ENCODE assay signal across 13 mouse cellular contexts in the genomic region with DNA sequence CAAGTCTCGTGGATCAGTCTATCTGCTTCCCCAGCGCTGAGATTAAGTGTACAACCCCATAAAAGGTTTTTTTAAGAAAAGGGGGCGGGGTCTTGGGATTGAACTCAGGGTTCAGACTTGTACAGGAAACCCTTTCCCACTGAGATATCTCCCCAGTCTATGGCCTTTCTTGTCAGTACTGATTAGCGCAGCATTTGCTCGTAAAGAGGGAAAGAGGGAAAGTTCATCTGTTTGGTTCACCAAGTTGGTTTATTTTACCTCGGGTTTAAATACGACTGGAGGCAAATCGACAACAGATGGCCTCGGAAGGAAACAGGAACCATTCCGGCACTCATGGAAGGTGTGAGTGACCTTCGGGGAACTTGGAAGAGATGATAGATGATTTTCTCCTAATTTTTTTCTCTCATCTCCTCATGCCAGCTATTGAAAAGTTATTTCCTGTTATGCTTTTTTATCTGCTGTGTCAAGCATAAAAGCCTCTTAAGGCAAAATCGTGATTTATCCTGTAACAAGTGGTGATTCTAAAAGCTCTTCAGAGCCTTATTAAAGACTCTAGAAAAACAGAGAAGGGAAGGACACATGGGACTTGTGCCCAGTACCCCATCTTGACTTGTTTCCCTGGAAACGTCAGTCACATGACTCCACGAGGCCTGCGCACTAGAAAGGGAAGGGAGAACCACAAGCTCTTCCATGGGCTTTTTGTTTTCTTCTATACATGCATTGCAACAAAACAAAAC.
A peak's percentile ranks its signal among the peaks of the same experiment; 100 is the strongest.
DNase-seq lines count a peak whose midpoint lies in the region; ATAC-seq and TF ChIP-seq lines count a peak whose summit lies in the region.
"Had no signal": no experiment of that assay in that cellular context is flagged by ENCODE, and none has a peak within 500 bp of the region (broad histone marks: within the 10 kb centered on the region; RNA-seq: fewer than 3 reads in every experiment).

No protein-coding gene starts in this region.

- no peak overlapping the region for H3K4me3 ChIP-seq in heart, embryonic 14.5 days (ENCODE audit: control insufficient read depth in 1 of 2, insufficient read depth in 1 of 2, low read depth in 1 of 2, low read length in 2 of 2)
- no peak overlapping the region for H3K4me3 ChIP-seq in lung, postnatal 0 days (ENCODE audit: low read depth, low read length)
- H3K4me3 ChIP-seq in embryonic facial prominence, embryonic 13.5 days: no peak overlapping the region
- no peak overlapping the region for H3K4me3 ChIP-seq in limb, embryonic 14.5 days (replicated peaks; ENCODE audit: low read length)
- no peak overlapping the region for H3K4me3 ChIP-seq in left cerebral cortex, adult 2 months
- H3K4me3 ChIP-seq: embryonic facial prominence, embryonic 15.5 days; heart, adult 2 months; megakaryocyte, embryonic 14.5 days; stomach, embryonic 15.5 days had no signal

- H3K27ac ChIP-seq in heart, embryonic 14.5 days (replicated peaks in 1 of 2; ENCODE audit: control insufficient read depth in 1 of 2, insufficient read depth in 1 of 2, low read depth in 2 of 2, low read length in 2 of 2): peak overlapping the region in 1 of 2 experiments; percentile 2; a peak in 1 of 4 replicates
- no peak overlapping the region for H3K27ac ChIP-seq in lung, postnatal 0 days (ENCODE audit: low read length)
- no peak overlapping the region for H3K27ac ChIP-seq in embryonic facial prominence, embryonic 13.5 days
- no peak overlapping the region; the same call in 1 of the 2 replicates for H3K27ac ChIP-seq in limb, embryonic 14.5 days (replicated peaks; ENCODE audit: low read depth, low read length)
- no peak overlapping the region for H3K27ac ChIP-seq in left cerebral cortex, adult 2 months
- H3K27ac ChIP-seq: embryonic facial prominence, embryonic 15.5 days; heart, adult 2 months; stomach, embryonic 15.5 days had no signal

- WGBS in heart, embryonic 14.5 days: 61% methylated on average over 15 of the region's 15 CpGs
- 33% methylated on average over 15 of the region's 15 CpGs for WGBS in lung, postnatal 0 days
- 31% methylated on average over 15 of the region's 15 CpGs for WGBS in embryonic facial prominence, embryonic 13.5 days
- WGBS in limb, embryonic 14.5 days: 15% methylated on average over 15 of the region's 15 CpGs

- TF ChIP-seq CTCF in lung, postnatal 0 days (IDR thresholded peaks at IDR 0.05): no peak
- TF ChIP-seq CTCF in left cerebral cortex, adult 2 months (IDR thresholded peaks at IDR 0.05): no peak

- DNase-seq in heart, adult 11 months: no peak
- DNase-seq in lung, postnatal 0 days (ENCODE audit: low spot score): peak; percentile 28
- DNase-seq in lung, adult 18-20 months: no peak
- DNase-seq in limb, embryonic 14.5 days (ENCODE audit: low spot score): peak; percentile 38
- DNase-seq in left cerebral cortex, adult 2 months (ENCODE audit: extremely low spot score in 1 of 2, low spot score in 2 of 2): no peak
- DNase-seq in right cerebral cortex, postnatal 36 days (ENCODE audit: low spot score in 2 of 2): no peak
- DNase-seq: heart, adult 2 months; right cerebral cortex, adult 18-20 months had no signal

- intact Hi-C loops in left cerebral cortex, adult 2 months (cut with DNase I): no loop called here

- no peak for TF ChIP-seq POLR2A in limb, embryonic 14.5 days (IDR thresholded peaks at IDR 0.05; ENCODE audit: borderline replicate concordance, extremely low read depth, insufficient read depth, insufficient read length)

- no peaks in the 10 kb centered on the region for H3K9me3 ChIP-seq in heart, embryonic 14.5 days (ENCODE audit: control insufficient read depth, low read length)
- H3K9me3 ChIP-seq in lung, postnatal 0 days (ENCODE audit: low read length): no peaks in the 10 kb centered on the region
- H3K9me3 ChIP-seq in embryonic facial prominence, embryonic 13.5 days: no peaks in the 10 kb centered on the region
- no peaks in the 10 kb centered on the region for H3K9me3 ChIP-seq in limb, embryonic 14.5 days (ENCODE audit: control insufficient read depth, low read length)
- H3K9me3 ChIP-seq: embryonic facial prominence, embryonic 15.5 days; megakaryocyte, embryonic 14.5 days; stomach, embryonic 15.5 days had no signal

- TF ChIP-seq EP300 in lung, postnatal 0 days (IDR thresholded peaks at IDR 0.05): 0 out of 2 replicates have a peak, but pooled peaks have one; percentile 11

- no peak for ATAC-seq in heart, embryonic 14.5 days (ENCODE audit: insufficient number of reproducible peaks, insufficient read depth, low FRiP score, low read depth)
- no peak for ATAC-seq in lung, postnatal 0 days
- ATAC-seq in embryonic facial prominence, embryonic 13.5 days (ENCODE audit: insufficient number of reproducible peaks, insufficient read depth, low FRiP score, low TSS enrichment, low read depth): no peak
- ATAC-seq in limb, embryonic 14.5 days (ENCODE audit: low FRiP score, low read depth): peak; percentile 26; the same call in 1 of the 2 replicates

- H3K27me3 ChIP-seq in heart, embryonic 14.5 days (ENCODE audit: control insufficient read depth, insufficient read depth, low read length): no peaks in the 10 kb centered on the region
- H3K27me3 ChIP-seq in lung, postnatal 0 days (replicated peaks; ENCODE audit: insufficient read depth, low read length): no peaks in the 10 kb centered on the region
- H3K27me3 ChIP-seq in embryonic facial prominence, embryonic 13.5 days: no peaks in the 10 kb centered on the region
- H3K27me3 ChIP-seq in limb, embryonic 14.5 days (ENCODE audit: control insufficient read depth, insufficient read depth, low read length): no peaks in the 10 kb centered on the region
- H3K27me3 ChIP-seq: embryonic facial prominence, embryonic 15.5 days; megakaryocyte, embryonic 14.5 days; stomach, embryonic 15.5 days had no signal

- no peak overlapping the region for H3K9ac ChIP-seq in heart, embryonic 14.5 days (ENCODE audit: low read length)
- H3K9ac ChIP-seq in lung, postnatal 0 days (replicated peaks; ENCODE audit: low read depth): no peak overlapping the region
- no peak overlapping the region for H3K9ac ChIP-seq in embryonic facial prominence, embryonic 13.5 days
- no peak overlapping the region for H3K9ac ChIP-seq in limb, embryonic 14.5 days (ENCODE audit: low read depth, low read length, severe bottlenecking)
- H3K9ac ChIP-seq: embryonic facial prominence, embryonic 15.5 days; stomach, embryonic 15.5 days had no signal

- no peaks in the 10 kb centered on the region for H3K4me1 ChIP-seq in heart, embryonic 14.5 days (ENCODE audit: control insufficient read depth in 2 of 2, insufficient read depth in 2 of 2, low read length in 2 of 2)
- H3K4me1 ChIP-seq in lung, postnatal 0 days (ENCODE audit: insufficient read depth, low read depth, low read length): no peaks in the 10 kb centered on the region
- H3K4me1 ChIP-seq in embryonic facial prominence, embryonic 13.5 days: 0 out of 2 replicates have a peak, but pooled peaks cover 2% of the 10 kb centered on the region
- no peaks in the 10 kb centered on the region for H3K4me1 ChIP-seq in limb, embryonic 14.5 days (ENCODE audit: control insufficient read depth, insufficient read depth, low read length)
- H3K4me1 ChIP-seq: embryonic facial prominence, embryonic 15.5 days; stomach, embryonic 15.5 days had no signal

- no peaks in the 10 kb centered on the region for H3K36me3 ChIP-seq in heart, embryonic 14.5 days (ENCODE audit: control insufficient read depth, insufficient read depth, low read length)
- H3K36me3 ChIP-seq in lung, postnatal 0 days (ENCODE audit: insufficient read depth, low read length): no peaks in the 10 kb centered on the region
- no peaks in the 10 kb centered on the region for H3K36me3 ChIP-seq in embryonic facial prominence, embryonic 13.5 days
- no peaks in the 10 kb centered on the region for H3K36me3 ChIP-seq in limb, embryonic 14.5 days (ENCODE audit: control insufficient read depth, insufficient read depth, low read length)
- H3K36me3 ChIP-seq: embryonic facial prominence, embryonic 15.5 days; stomach, embryonic 15.5 days had no signal

- H3K4me2 ChIP-seq in heart, embryonic 14.5 days (ENCODE audit: low read length): peak overlapping the region; percentile 9; the same call in 1 of the 2 replicates
- no peak overlapping the region for H3K4me2 ChIP-seq in lung, postnatal 0 days (replicated peaks; ENCODE audit: low read depth, low read length)
- H3K4me2 ChIP-seq in embryonic facial prominence, embryonic 13.5 days: 0 out of 2 replicates have a peak overlapping the region, but pooled peaks have one; percentile 11
- H3K4me2 ChIP-seq in limb, embryonic 14.5 days (replicated peaks; ENCODE audit: low read depth, low read length, severe bottlenecking): no peak overlapping the region
- H3K4me2 ChIP-seq: embryonic facial prominence, embryonic 15.5 days; stomach, embryonic 15.5 days had no signal

Comparison
In these comparisons a context has a peak if more than half of its experiments do, and no peak if none do; other contexts are left out.
1. DNase-seq: peak in lung, postnatal 0 days (single experiment) and limb, embryonic 14.5 days (single experiment); none in heart, adult 11 months (single experiment), lung, adult 18-20 months (0 of 2), left cerebral cortex, adult 2 months (0 of 2) and right cerebral cortex, postnatal 36 days (0 of 2).
2. H3K4me2 ChIP-seq: peak in heart, embryonic 14.5 days (single experiment) and embryonic facial prominence, embryonic 13.5 days (single experiment); none in lung, postnatal 0 days (single experiment) and limb, embryonic 14.5 days (single experiment).